Mouse (Mus musculus) cortical plate, adult 2 months (tissue): ENCODE data around the gene Zfp616.

Experiments used
- CTCF ChIP-seq: fragments of 200-500 bp; IDR thresholded peaks from 2 replicates; pipeline ENCODE4 v1.5.1; 2011; ENCODE audit warnings: mild to moderate bottlenecking, control low read depth, low read length; ENCODE audit not compliant: insufficient read depth; ENCODE audit errors: extremely low read depth
- POLR2A ChIP-seq: fragments of 200-500 bp; IDR thresholded peaks from 2 replicates; pipeline ENCODE4 v1.6.1; 2011; ENCODE audit warnings: mild to moderate bottlenecking, low read length, control low read depth; ENCODE audit not compliant: insufficient read depth; ENCODE audit errors: extremely low read depth

DNA sequence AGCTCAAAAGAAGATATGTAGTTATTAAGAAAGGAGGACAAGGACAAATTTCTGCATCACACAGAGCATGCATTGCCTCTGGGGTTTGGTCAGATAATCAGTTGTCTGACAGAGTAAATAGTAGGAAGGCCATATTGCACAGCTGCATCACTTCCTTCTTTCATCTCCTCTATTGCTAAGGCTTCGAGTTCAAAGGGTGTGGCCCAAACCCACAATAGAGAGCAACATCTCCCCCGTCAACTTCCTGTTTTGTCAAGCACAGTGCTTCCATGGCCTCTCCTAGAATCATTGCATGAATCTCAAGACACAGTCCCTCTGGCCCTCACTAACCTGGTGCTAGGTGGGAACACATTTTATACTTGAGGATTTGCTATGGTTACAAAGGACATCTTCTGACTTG, 31.0 kb downstream of the Zfp616 start:
- TF ChIP-seq CTCF (no peak), POLR2A (no peak)
